Mouse (Mus musculus) naive thymus-derived CD4-positive, alpha-beta T cell, adult 2 months (primary cell): ENCODE results near the gene Zfp955a.
"Not testable (repeated sequence)": the region's sequence is repeated elsewhere in the genome, so short reads cannot be mapped to it uniquely, and the experiment has no call there.

Experiments used
- DNase-seq: peaks from one replicate; pipeline ENCODE4 v3.0.0-alpha.2; 2011; ENCODE audit warnings: low read depth

Zfp955a gene

GRCm38 (mm10) chr17:33254530-33255318, at the start of gene Zfp955a:
Zfp955a (minus strand) TSS chr17:33255145.
- DNase-seq = not testable (repeated sequence)

- DNase-seq = not testable (repeated sequence)
Measured at GRCm38 (mm10) chr17:33289876-33290149, 34.9 kb upstream of the Zfp955a start.

- DNase-seq = not testable (repeated sequence)
Measured at GRCm38 (mm10) chr17:33289039-33289875, 34.3 kb upstream of the Zfp955a start, which contains the start of gene Zfp955b. Zfp955b (plus strand) TSS chr17:33289544.

- no peak for DNase-seq
Measured at GRCm38 (mm10) chr17:33268907-33269306, 14.0 kb upstream of the Zfp955a start.

- DNase-seq = no peak
Measured at GRCm38 (mm10) chr17:33264376-33264775, 9.4 kb upstream of the Zfp955a start, which contains the start of gene Olfr63. Olfr63 (plus strand) TSS chr17:33264676.

GRCm38 (mm10) chr17:33255319-33255657, 343 bp upstream of the Zfp955a start:
- not testable (repeated sequence) for DNase-seq

GRCm38 (mm10) chr17:33236646-33237045, 18.3 kb downstream of the Zfp955a start:
- not testable (repeated sequence) for DNase-seq

- DNase-seq = no peak
Measured at GRCm38 (mm10) chr17:33221590-33221989, 33.4 kb downstream of the Zfp955a start, which contains the start of gene Olfr1564. Olfr1564 (minus strand) TSS chr17:33221690.

- not testable (repeated sequence) for DNase-seq
Measured at GRCm38 (mm10) chr17:33191002-33191401, 63.9 kb downstream of the Zfp955a start, which contains the start of gene Olfr239. Olfr239 (plus strand) TSS chr17:33191302.
